Mouse (Mus musculus): Measurements from ENCODE around the gene Sp100. TPM values are rescaled to one million over a fixed set of nuclear protein-coding genes. Genes with fewer than 3 reads are reported as not detected.

The Sp100 gene
- polyA plus RNA-seq (2015; fragmentation: Nextera tagmentation; extraction: Ambion mirVana): 6.3 and 6.8 TPM in 2 replicates

DNA sequence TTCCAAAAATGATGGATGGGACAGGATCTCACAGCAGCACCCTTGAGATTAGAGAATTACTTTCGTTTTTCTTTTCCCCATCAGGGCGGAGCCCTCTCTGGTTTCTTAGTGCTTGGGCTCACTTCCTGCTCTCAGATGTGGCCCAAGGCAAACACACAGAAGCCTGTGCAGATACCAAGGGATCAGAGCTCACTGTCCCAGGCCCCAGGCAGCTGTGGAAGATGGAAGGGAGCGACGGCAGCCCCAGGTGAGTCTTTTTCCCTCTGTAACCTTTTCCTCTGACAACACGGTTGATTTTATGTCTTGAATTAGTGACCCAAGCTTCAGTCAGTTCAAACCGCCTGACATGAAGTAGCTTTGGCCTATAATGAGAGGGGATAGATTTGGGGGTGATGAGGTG, at the start of gene Sp100:
Gene Sp100, plus strand, starts transcription at position 108 of the 400 bp plus-strand sequence.

DNA sequence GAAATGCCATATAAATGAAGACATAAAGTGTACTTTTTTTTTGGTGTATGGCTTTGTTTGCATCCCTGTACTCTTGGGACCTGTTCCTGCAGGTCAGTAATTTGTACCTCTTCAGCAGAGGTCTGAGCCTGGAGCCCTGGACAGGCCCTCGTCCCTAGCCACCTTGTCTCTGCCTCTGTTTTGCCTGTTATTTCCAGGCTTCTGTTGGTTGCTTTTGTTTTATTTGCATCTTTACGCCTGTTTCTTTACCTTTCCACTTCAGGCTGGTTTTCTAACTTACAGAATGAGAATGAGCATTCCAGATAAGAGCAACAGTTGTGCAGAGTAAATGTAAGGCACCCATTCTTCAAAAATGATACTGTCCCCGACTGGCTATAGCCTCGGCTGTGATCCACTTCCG, 49.7 kb upstream of the Sp100 start, which contains the start of gene Sp140:
Gene Sp140, plus strand, starts transcription at position 301 of the 400 bp plus-strand sequence.

Small RNA genes within 50 kb of the gene (microRNA-seq; reads per million reads assigned to microRNA genes)
- gene Mir8096: 0.10 to 0.21 reads per million in 2 experiments

Other genes with a start within 250 kb of the Sp100 start
- not detected in 2 replicates for gene G530012D18Rik, start 74.3 kb upstream of the Sp100 start, polyA plus RNA-seq (2015; fragmentation: Nextera tagmentation; extraction: Ambion mirVana)
- gene Sp110, start 51.2 kb upstream of the Sp100 start, polyA plus RNA-seq (2015; fragmentation: Nextera tagmentation; extraction: Ambion mirVana): 2.3 and 3.0 TPM in 2 replicates
- gene Sp140, start 49.6 kb upstream of the Sp100 start, polyA plus RNA-seq (2015; fragmentation: Nextera tagmentation; extraction: Ambion mirVana): 1.2 and 1.8 TPM in 2 replicates
- gene A630001G21Rik, start 128.7 kb downstream of the Sp100 start, polyA plus RNA-seq (2015; fragmentation: Nextera tagmentation; extraction: Ambion mirVana): 0.71 and 1.2 TPM in 2 replicates
- gene Cab39, start 143.5 kb downstream of the Sp100 start, polyA plus RNA-seq (2015; fragmentation: Nextera tagmentation; extraction: Ambion mirVana): 18.2 and 20.4 TPM in 2 replicates
- 80.7 and 95.8 TPM in 2 replicates for gene Itm2c, start 244.3 kb downstream of the Sp100 start, polyA plus RNA-seq (2015; fragmentation: Nextera tagmentation; extraction: Ambion mirVana)

Measured in skeletal muscle tissue, postnatal 0 days (tissue).